Mouse (Mus musculus): ENCODE data around the gene Dpy19l3. TPM values are rescaled to one million over a fixed set of nuclear protein-coding genes. Genes with fewer than 3 reads are reported as not detected.

The Dpy19l3 gene
- polyA plus RNA-seq, 1 experiment from 2014 or later, result 23.8 TPM

- no peaks in the 10 kb centered on the region for H3K36me3 ChIP-seq
- no peak overlapping the region for H3K27ac ChIP-seq
- H3K4me1 ChIP-seq, result no peaks in the 10 kb centered on the region
- H3K27me3 ChIP-seq (ENCODE audit: insufficient read depth, poor library complexity, severe bottlenecking), result no peaks in the 10 kb centered on the region
- no peak overlapping the region for H3K4me3 ChIP-seq
- no peak for DNase-seq (ENCODE audit: low spot score)
- H3K9me3 ChIP-seq, result no peaks in the 10 kb centered on the region
- 61% methylated on average over 18 of the region's 18 CpGs for WGBS
Observed at GRCm38 (mm10) chr7:35668066-35669041, 85.9 kb downstream of the Dpy19l3 start.

GRCm38 (mm10) chr7:35663790-35664376 lies 90.4 kb downstream of the Dpy19l3 start:
- WGBS, result 58% methylated on average over 16 of the region's 16 CpGs
- Histone ChIP-seq H3K27me3 (ENCODE audit: insufficient read depth, poor library complexity, severe bottlenecking) (no peaks in the 10 kb centered on the region), H3K9me3 (no peaks in the 10 kb centered on the region), H3K4me1 (no peaks in the 10 kb centered on the region), H3K4me3 (no peak overlapping the region), H3K36me3 (no peaks in the 10 kb centered on the region), H3K27ac (no peak overlapping the region)
- no peak for DNase-seq (ENCODE audit: low spot score)

GRCm38 (mm10) chr7:35659173-35659572 lies 95.1 kb downstream of the Dpy19l3 start:
- H3K4me1 ChIP-seq, result no peaks in the 10 kb centered on the region
- no peaks in the 10 kb centered on the region for H3K9me3 ChIP-seq
- H3K36me3 ChIP-seq, result no peaks in the 10 kb centered on the region
- no peak overlapping the region for H3K4me3 ChIP-seq
- no peaks in the 10 kb centered on the region for H3K27me3 ChIP-seq (ENCODE audit: insufficient read depth, poor library complexity, severe bottlenecking)
- no peak for DNase-seq (ENCODE audit: low spot score)
- 59% methylated on average over 3 of the region's 3 CpGs for WGBS
- H3K27ac ChIP-seq, result no peak overlapping the region

GRCm38 (mm10) chr7:35657829-35658228 lies 96.4 kb downstream of the Dpy19l3 start:
- Histone ChIP-seq H3K36me3 (no peaks in the 10 kb centered on the region), H3K27me3 (ENCODE audit: insufficient read depth, poor library complexity, severe bottlenecking) (no peaks in the 10 kb centered on the region), H3K4me1 (no peaks in the 10 kb centered on the region), H3K4me3 (no peak overlapping the region), H3K27ac (no peak overlapping the region), H3K9me3 (no peaks in the 10 kb centered on the region)
- 45% methylated on average over 6 of the region's 6 CpGs for WGBS
- no peak for DNase-seq (ENCODE audit: low spot score)

- H3K27me3 ChIP-seq (ENCODE audit: insufficient read depth, poor library complexity, severe bottlenecking), result no peaks in the 10 kb centered on the region
- no peak overlapping the region for H3K27ac ChIP-seq
- DNase-seq (ENCODE audit: low spot score), result no peak
- H3K4me3 ChIP-seq, result no peak overlapping the region
- peaks cover 4% of the 10 kb centered on the region; the same call in 1 of the 2 replicates for H3K4me1 ChIP-seq
- WGBS, result 80% methylated on average over 10 of the region's 10 CpGs
- H3K36me3 ChIP-seq, result no peaks in the 10 kb centered on the region
- H3K9me3 ChIP-seq, result no peaks in the 10 kb centered on the region
Observed at GRCm38 (mm10) chr7:35651583-35652270, 102.5 kb downstream of the Dpy19l3 start.

GRCm38 (mm10) chr7:35650716-35651410 lies 103.4 kb downstream of the Dpy19l3 start:
- no peaks in the 10 kb centered on the region for H3K36me3 ChIP-seq
- 67% methylated on average over 11 of the region's 11 CpGs for WGBS
- no peak for DNase-seq (ENCODE audit: low spot score)

GRCm38 (mm10) chr7:35649071-35649470 lies 105.2 kb downstream of the Dpy19l3 start:
- 46% methylated on average over 3 of the region's 3 CpGs for WGBS
- H3K9me3 ChIP-seq, result no peaks in the 10 kb centered on the region
- H3K27ac ChIP-seq, result no peak overlapping the region
- DNase-seq (ENCODE audit: low spot score), result peak; percentile 85
- H3K4me1 ChIP-seq, result peaks cover 6% of the 10 kb centered on the region; the same call in 1 of the 2 replicates
- no peaks in the 10 kb centered on the region for H3K27me3 ChIP-seq (ENCODE audit: insufficient read depth, poor library complexity, severe bottlenecking)
- peaks cover 15% of the 10 kb centered on the region for H3K36me3 ChIP-seq
- no peak overlapping the region for H3K4me3 ChIP-seq

More at GRCm38 (mm10) chr7:35650716-35651410, 103.4 kb downstream of the Dpy19l3 start:
- H3K4me1 ChIP-seq, result peaks cover 6% of the 10 kb centered on the region; the same call in 1 of the 2 replicates
- no peaks in the 10 kb centered on the region for H3K9me3 ChIP-seq
- no peak overlapping the region for H3K27ac ChIP-seq
- no peak overlapping the region for H3K4me3 ChIP-seq
- no peaks in the 10 kb centered on the region for H3K27me3 ChIP-seq (ENCODE audit: insufficient read depth, poor library complexity, severe bottlenecking)

GRCm38 (mm10) chr7:35648239-35649069 lies 105.8 kb downstream of the Dpy19l3 start:
- no peak overlapping the region for H3K4me3 ChIP-seq

GRCm38 (mm10) chr7:35647101-35647698 lies 107.1 kb downstream of the Dpy19l3 start, which contains the start of gene Pdcd5:
Gene Pdcd5, minus strand, starts transcription at chr7:35647521.
- under 1% methylated on average over 64 of the region's 64 CpGs for WGBS
- Histone ChIP-seq H3K27ac (peak within 1 kb of the TSS; percentile 96), H3K4me1 (peaks cover 6% of the 10 kb centered on the region; the same call in 1 of the 2 replicates), H3K36me3 (peaks cover 34% of the 10 kb centered on the region), H3K27me3 (ENCODE audit: insufficient read depth, poor library complexity, severe bottlenecking) (no peaks in the 10 kb centered on the region), H3K4me3 (peak within 1 kb of the TSS; percentile 97), H3K9me3 (no peaks in the 10 kb centered on the region)
- peak; percentile 98 for DNase-seq (ENCODE audit: low spot score)

More at GRCm38 (mm10) chr7:35648239-35649069, 105.8 kb downstream of the Dpy19l3 start:
- H3K4me1 ChIP-seq, result peaks cover 6% of the 10 kb centered on the region; the same call in 1 of the 2 replicates
- no peaks in the 10 kb centered on the region for H3K27me3 ChIP-seq (ENCODE audit: insufficient read depth, poor library complexity, severe bottlenecking)
- DNase-seq (ENCODE audit: low spot score), result no peak
- peaks cover 22% of the 10 kb centered on the region for H3K36me3 ChIP-seq
- WGBS, result 67% methylated on average over 9 of the region's 9 CpGs
- H3K9me3 ChIP-seq, result no peaks in the 10 kb centered on the region
- no peak overlapping the region for H3K27ac ChIP-seq

GRCm38 (mm10) chr7:35646317-35647081 lies 107.8 kb downstream of the Dpy19l3 start:
- Histone ChIP-seq H3K4me1 (peaks cover 6% of the 10 kb centered on the region; the same call in 1 of the 2 replicates), H3K27me3 (ENCODE audit: insufficient read depth, poor library complexity, severe bottlenecking) (no peaks in the 10 kb centered on the region), H3K4me3 (peak overlapping the region; percentile 97), H3K9me3 (no peaks in the 10 kb centered on the region), H3K36me3 (peaks cover 41% of the 10 kb centered on the region), H3K27ac (peak overlapping the region; percentile 96)
- 11% methylated on average over 34 of the region's 34 CpGs for WGBS
- DNase-seq (ENCODE audit: low spot score), result no peak

- no peak for DNase-seq (ENCODE audit: low spot score)
- Histone ChIP-seq H3K9me3 (no peaks in the 10 kb centered on the region), H3K4me3 (no peak overlapping the region), H3K27me3 (ENCODE audit: insufficient read depth, poor library complexity, severe bottlenecking) (no peaks in the 10 kb centered on the region), H3K36me3 (peaks cover 82% of the 10 kb centered on the region), H3K27ac (no peak overlapping the region), H3K4me1 (no peaks in the 10 kb centered on the region)
- WGBS, result 65% methylated on average over 6 of the region's 6 CpGs
Observed at GRCm38 (mm10) chr7:35640072-35640471, 114.2 kb downstream of the Dpy19l3 start.

All from heart, embryonic 10.5 days (tissue).